Mouse (Mus musculus): Measurements from ENCODE around the gene Armc12. TPM values are rescaled to one million over a fixed set of nuclear protein-coding genes. Genes with fewer than 3 reads are reported as not detected.

Armc12 gene
- total RNA-seq (2014; fragmentation: Nextera tagmentation) = not detected in 2 replicates
- not detected in 2 replicates for total RNA-seq (2017)

GRCm38 (mm10) chr17:28530506-28530905 is at the start of gene Armc12:
Armc12 (plus strand) TSS chr17:28530806.
- no peak for ATAC-seq (replicated peaks; ENCODE audit: low FRiP score, low TSS enrichment, poor library complexity, severe bottlenecking)

GRCm38 (mm10) chr17:28484704-28485445 is 45.7 kb upstream of the Armc12 start:
- 0 out of 2 replicates have a peak, but pooled peaks have one; percentile 3 for ATAC-seq (replicated peaks; ENCODE audit: low FRiP score, low TSS enrichment, poor library complexity, severe bottlenecking)

- ATAC-seq (replicated peaks; ENCODE audit: low FRiP score, low TSS enrichment, poor library complexity, severe bottlenecking) = 0 out of 2 replicates have a peak, but pooled peaks have one; percentile 9
Measured at GRCm38 (mm10) chr17:28485446-28485948, 45.1 kb upstream of the Armc12 start.

GRCm38 (mm10) chr17:28485977-28486400 is 44.6 kb upstream of the Armc12 start:
- peak; percentile 100 for ATAC-seq (replicated peaks; ENCODE audit: low FRiP score, low TSS enrichment, poor library complexity, severe bottlenecking)

- ATAC-seq (replicated peaks; ENCODE audit: low FRiP score, low TSS enrichment, poor library complexity, severe bottlenecking) = no peak
Measured at GRCm38 (mm10) chr17:28486720-28487119, 43.9 kb upstream of the Armc12 start.

- ATAC-seq (replicated peaks; ENCODE audit: low FRiP score, low TSS enrichment, poor library complexity, severe bottlenecking) = no peak
Measured at GRCm38 (mm10) chr17:28487584-28488257, 42.9 kb upstream of the Armc12 start.

GRCm38 (mm10) chr17:28488258-28489013 is 42.2 kb upstream of the Armc12 start:
- ATAC-seq (replicated peaks; ENCODE audit: low FRiP score, low TSS enrichment, poor library complexity, severe bottlenecking) = no peak

GRCm38 (mm10) chr17:28491035-28491770 is 39.4 kb upstream of the Armc12 start:
- ATAC-seq (replicated peaks; ENCODE audit: low FRiP score, low TSS enrichment, poor library complexity, severe bottlenecking) = no peak

GRCm38 (mm10) chr17:28495832-28496231 is 34.8 kb upstream of the Armc12 start:
- ATAC-seq (replicated peaks; ENCODE audit: low FRiP score, low TSS enrichment, poor library complexity, severe bottlenecking) = no peak

- ATAC-seq (replicated peaks; ENCODE audit: low FRiP score, low TSS enrichment, poor library complexity, severe bottlenecking) = no peak
Measured at GRCm38 (mm10) chr17:28499190-28499589, 31.4 kb upstream of the Armc12 start.

GRCm38 (mm10) chr17:28500465-28500864 is 30.1 kb upstream of the Armc12 start:
- ATAC-seq (replicated peaks; ENCODE audit: low FRiP score, low TSS enrichment, poor library complexity, severe bottlenecking) = no peak

GRCm38 (mm10) chr17:28502196-28502821 is 28.3 kb upstream of the Armc12 start:
- ATAC-seq (replicated peaks; ENCODE audit: low FRiP score, low TSS enrichment, poor library complexity, severe bottlenecking) = no peak

- no peak for ATAC-seq (replicated peaks; ENCODE audit: low FRiP score, low TSS enrichment, poor library complexity, severe bottlenecking)
Measured at GRCm38 (mm10) chr17:28504182-28504581, 26.4 kb upstream of the Armc12 start.

GRCm38 (mm10) chr17:28505591-28505990 is 25.0 kb upstream of the Armc12 start:
- ATAC-seq (replicated peaks; ENCODE audit: low FRiP score, low TSS enrichment, poor library complexity, severe bottlenecking) = no peak

GRCm38 (mm10) chr17:28506895-28507294 is 23.7 kb upstream of the Armc12 start:
- no peak for ATAC-seq (replicated peaks; ENCODE audit: low FRiP score, low TSS enrichment, poor library complexity, severe bottlenecking)

- no peak for ATAC-seq (replicated peaks; ENCODE audit: low FRiP score, low TSS enrichment, poor library complexity, severe bottlenecking)
Measured at GRCm38 (mm10) chr17:28507496-28507895, 23.1 kb upstream of the Armc12 start.

- ATAC-seq (replicated peaks; ENCODE audit: low FRiP score, low TSS enrichment, poor library complexity, severe bottlenecking) = peak; percentile 39; the same call in 1 of the 2 replicates
Measured at GRCm38 (mm10) chr17:28510445-28511342, 19.9 kb upstream of the Armc12 start.

Data from megakaryocyte-erythroid progenitor cell, adult 5-6 weeks (primary cell).